Mouse (Mus musculus): Measurements from ENCODE around the gene Zbtb32. TPM values are rescaled to one million over a fixed set of nuclear protein-coding genes. Genes with fewer than 3 reads are reported as not detected.

The Zbtb32 gene
- total and polyA plus RNA-seq, 3 experiments, result 173 to 183 (median 178) TPM

- no peak for DNase-seq (ENCODE audit: extremely low read depth)
- Histone ChIP-seq H3K79me2 (replicated peaks; ENCODE audit: control insufficient read depth, extremely low read depth, insufficient read depth, poor library complexity, severe bottlenecking) (peaks cover 7% of the 10 kb centered on the region), H3K4me2 (ENCODE audit: insufficient read depth, low read depth, poor library complexity, severe bottlenecking) (no peak overlapping the region), H3K9ac (ENCODE audit: insufficient read depth, low read depth) (no peak overlapping the region), H3K27me3 (replicated peaks) (no peaks in the 10 kb centered on the region), H3K4me3 (replicated peaks in 1 of 3; ENCODE audit: low read depth in 2 of 3, low read length in 2 of 3, poor library complexity in 1 of 3) (no peak overlapping the region), H3K9me3 (replicated peaks; ENCODE audit: low read length) (no peaks in the 10 kb centered on the region), H3K36me3 (replicated peaks in 1 of 2; ENCODE audit: control insufficient read depth in 1 of 2, insufficient read depth in 1 of 2, low read length in 1 of 2) (peaks cover 98% of the 10 kb centered on the region in 2 experiments), H3K4me1 (ENCODE audit: control insufficient read depth in 1 of 2, insufficient read depth in 2 of 2) (peaks cover under 1 to 4% of the 10 kb centered on the region in 2 experiments; a peak in 2 of 4 replicates), H3K27ac (ENCODE audit: insufficient read depth, low read depth) (no peak overlapping the region)
- TF ChIP-seq USF2 (conservative IDR thresholded peaks at IDR 0.05; ENCODE audit: low read depth, low read length), result no peak
- TF ChIP-seq ZKSCAN1 (IDR thresholded peaks at IDR 0.05; ENCODE audit: borderline replicate concordance, low read depth, low read length), result no peak
- no peak for TF ChIP-seq CHD1 (IDR thresholded peaks at IDR 0.05; ENCODE audit: low read depth, low read length)
- no peak for TF ChIP-seq MAFK (IDR thresholded peaks at IDR 0.05; ENCODE audit: insufficient replicate concordance, low read length)
- no peak for TF ChIP-seq NELFE (IDR thresholded peaks at IDR 0.05; ENCODE audit: low read depth, low read length)
- TF ChIP-seq ZC3H11A (IDR thresholded peaks at IDR 0.05; ENCODE audit: low read depth, low read length), result no peak
- TF ChIP-seq NRF1 (IDR thresholded peaks at IDR 0.05; ENCODE audit: low read depth, low read length), result no peak
- no peak for TF ChIP-seq MYC (IDR thresholded peaks at IDR 0.05; ENCODE audit: low read depth, low read length)
- TF ChIP-seq MEF2A (IDR thresholded peaks at IDR 0.05; ENCODE audit: borderline replicate concordance, low read depth, low read length), result no peak
- no peak for TF ChIP-seq ZMIZ1 (IDR thresholded peaks at IDR 0.05; ENCODE audit: low read depth, low read length)
- no peak for TF ChIP-seq SMC3 (IDR thresholded peaks at IDR 0.05; ENCODE audit: low read depth, low read length)
- no peak for TF ChIP-seq ETS1 (conservative IDR thresholded peaks at IDR 0.05; ENCODE audit: low read depth, low read length)
- no peak for TF ChIP-seq PAX5 (IDR thresholded peaks at IDR 0.05; ENCODE audit: low read length)
- TF ChIP-seq BHLHE40 (IDR thresholded peaks at IDR 0.05; ENCODE audit: low read depth, low read length), result no peak
- TF ChIP-seq MAZ (IDR thresholded peaks at IDR 0.05; ENCODE audit: low read depth, low read length), result no peak
- TF ChIP-seq IRF4 (IDR thresholded peaks at IDR 0.05; ENCODE audit: low read depth, low read length), result no peak
- in situ Hi-C loops (cut with MboI; ENCODE audit: low pct_ligation_motif_present, low pct_unique_long_range_greater_than_20kb, low sequenced_read_pairs) (no loop called here), dilution Hi-C loops (cut with MboI; ENCODE audit: extremely low pct_ligation_motif_present, extremely low pct_unique_long_range_greater_than_20kb, low sequenced_read_pairs) (no loop called here)
Measured at GRCm38 (mm10) chr7:30581547-30581946, 17.2 kb downstream of the Zbtb32 start.

GRCm38 (mm10) chr7:30579950-30580349 lies 18.8 kb downstream of the Zbtb32 start:
- Histone ChIP-seq H3K79me2 (replicated peaks; ENCODE audit: control insufficient read depth, extremely low read depth, insufficient read depth, poor library complexity, severe bottlenecking) (no peaks in the 10 kb centered on the region), H3K9ac (ENCODE audit: insufficient read depth, low read depth) (no peak overlapping the region), H3K27ac (ENCODE audit: insufficient read depth, low read depth) (no peak overlapping the region), H3K36me3 (replicated peaks in 1 of 2; ENCODE audit: control insufficient read depth in 1 of 2, insufficient read depth in 1 of 2, low read length in 1 of 2) (peaks cover 98% of the 10 kb centered on the region in 2 experiments), H3K9me3 (replicated peaks; ENCODE audit: low read length) (no peaks in the 10 kb centered on the region), H3K4me2 (ENCODE audit: insufficient read depth, low read depth, poor library complexity, severe bottlenecking) (no peak overlapping the region), H3K27me3 (replicated peaks) (no peaks in the 10 kb centered on the region), H3K4me1 (ENCODE audit: control insufficient read depth in 1 of 2, insufficient read depth in 2 of 2) (no peaks in the 10 kb centered on the region), H3K4me3 (replicated peaks in 1 of 3; ENCODE audit: low read depth in 2 of 3, low read length in 2 of 3, poor library complexity in 1 of 3) (no peak overlapping the region)
- dilution Hi-C loops (cut with MboI; ENCODE audit: extremely low pct_ligation_motif_present, extremely low pct_unique_long_range_greater_than_20kb, low sequenced_read_pairs), result no loop called here
- in situ Hi-C loops (cut with MboI; ENCODE audit: low pct_ligation_motif_present, low pct_unique_long_range_greater_than_20kb, low sequenced_read_pairs), result no loop called here
- TF ChIP-seq SIN3A (IDR thresholded peaks at IDR 0.05; ENCODE audit: low read length) (no peak), CHD1 (IDR thresholded peaks at IDR 0.05; ENCODE audit: low read depth, low read length) (no peak), PAX5 (IDR thresholded peaks at IDR 0.05; ENCODE audit: low read length) (no peak), TBP (conservative IDR thresholded peaks at IDR 0.05; ENCODE audit: low read depth, low read length) (no peak), MXI1 (IDR thresholded peaks at IDR 0.05; ENCODE audit: low read depth, low read length) (no peak), JUN (IDR thresholded peaks at IDR 0.05; ENCODE audit: insufficient read depth, low read depth, low read length) (no peak), POLR2AphosphoS2 (IDR thresholded peaks at IDR 0.05; ENCODE audit: low read depth, low read length) (no peak), NELFE (IDR thresholded peaks at IDR 0.05; ENCODE audit: low read depth, low read length) (no peak), IRF4 (IDR thresholded peaks at IDR 0.05; ENCODE audit: low read depth, low read length) (no peak)
- no peak for DNase-seq (ENCODE audit: extremely low read depth)

Data from CH12.LX (cell line).